Mouse (Mus musculus) myocyte (in vitro differentiated cells): ENCODE results near the gene Slc25a10.
A peak's percentile ranks its signal among the peaks of the same experiment; 100 is the strongest.

ENCODE experiments used
- MAX ChIP-seq: IDR thresholded peaks from one replicate; pipeline ENCODE4 v1.6.1; 2011; ENCODE audit warnings: low read depth, mild to moderate bottlenecking, control low read depth
- MYOD1 ChIP-seq, 3 experiments: IDR thresholded peaks; one replicate each; pipeline ENCODE4 v1.6.1; 2011; ENCODE audit warnings: control low read depth in 2 of 3, low read depth in 2 of 3, mild to moderate bottlenecking in 2 of 3, moderate library complexity in 1 of 3; ENCODE audit not compliant: insufficient read length in 2 of 3, control insufficient read depth in 1 of 3
- POLR2A ChIP-seq: IDR thresholded peaks from one replicate; pipeline ENCODE4 v1.6.1; 2011; ENCODE audit warnings: low read depth, mild to moderate bottlenecking, control low read depth, moderate library complexity; ENCODE audit not compliant: insufficient read length
- POLR2AphosphoS2 ChIP-seq: IDR thresholded peaks from one replicate; pipeline ENCODE4 v1.6.1; 2011; ENCODE audit warnings: low read depth, control low read depth; ENCODE audit not compliant: insufficient read length
- REST ChIP-seq: IDR thresholded peaks from one replicate; pipeline ENCODE4 v1.6.1; 2011; ENCODE audit warnings: mild to moderate bottlenecking, control low read depth, moderate library complexity; ENCODE audit not compliant: insufficient read depth, insufficient read length
- TCF3 ChIP-seq: IDR thresholded peaks from one replicate; pipeline ENCODE4 v1.6.1; 2011; ENCODE audit warnings: low read depth, control low read depth; ENCODE audit not compliant: insufficient read length

- TF ChIP-seq POLR2A (no peak), MYOD1 (IDR thresholded peaks at IDR 0.05; ENCODE audit: control insufficient read depth in 1 of 3, insufficient read length in 2 of 3, low read depth in 2 of 3) (no peak), TCF3 (no peak), REST (no peak), MAX (no peak), POLR2AphosphoS2 (peak; percentile 77)
These were observed 47.8 kb downstream of the Slc25a10 start for GRCm38 (mm10) chr11:120539285-120540014.
